Mouse (Mus musculus): Measurements from ENCODE around the gene Tars2. TPM values are rescaled to one million over a fixed set of nuclear protein-coding genes. Genes with fewer than 3 reads are reported as not detected.

The Tars2 gene
- polyA plus RNA-seq, 1 experiment from 2014 or later, result 58.4 TPM

DNA sequence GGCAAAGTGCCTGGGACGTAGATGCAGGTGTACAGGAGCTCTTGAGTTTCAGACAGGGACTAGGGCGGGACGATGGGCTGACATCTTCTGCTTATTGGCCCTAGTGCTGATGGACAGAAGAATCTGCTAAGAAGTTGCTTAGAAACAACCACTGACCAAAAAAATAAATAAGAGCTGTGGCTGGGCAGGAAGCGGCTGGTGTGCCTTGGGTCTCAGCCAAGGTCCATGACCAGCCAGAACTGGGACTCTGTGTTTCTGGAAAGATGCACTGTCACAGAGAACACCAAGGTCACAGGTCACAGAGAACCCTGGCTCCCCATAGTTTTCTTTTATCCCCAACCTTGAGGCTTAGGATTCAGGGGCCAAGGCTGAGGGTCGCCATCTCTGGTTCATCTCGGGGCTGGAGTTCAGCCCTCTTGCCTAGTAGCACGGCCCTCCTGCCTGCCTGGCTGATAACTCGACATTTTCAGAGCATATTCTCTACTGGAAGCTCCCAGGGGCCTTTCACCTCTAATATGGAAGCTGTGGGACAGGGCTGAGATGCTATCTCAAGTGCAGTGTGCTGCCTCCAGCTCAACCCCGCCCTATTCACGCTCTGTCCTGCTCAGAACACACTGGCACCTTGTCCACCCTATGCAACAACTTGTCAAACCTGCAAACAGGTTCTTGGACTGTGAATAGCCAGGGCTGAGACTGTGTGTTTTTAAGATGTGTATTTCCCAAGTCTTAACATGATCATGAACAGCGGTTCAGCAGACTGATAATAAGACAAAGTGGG lies 27.1 kb downstream of the Tars2 start:
- no peak overlapping the region for H3K9ac ChIP-seq
- ATAC-seq (replicated peaks; ENCODE audit: low FRiP score), result no peak

DNA sequence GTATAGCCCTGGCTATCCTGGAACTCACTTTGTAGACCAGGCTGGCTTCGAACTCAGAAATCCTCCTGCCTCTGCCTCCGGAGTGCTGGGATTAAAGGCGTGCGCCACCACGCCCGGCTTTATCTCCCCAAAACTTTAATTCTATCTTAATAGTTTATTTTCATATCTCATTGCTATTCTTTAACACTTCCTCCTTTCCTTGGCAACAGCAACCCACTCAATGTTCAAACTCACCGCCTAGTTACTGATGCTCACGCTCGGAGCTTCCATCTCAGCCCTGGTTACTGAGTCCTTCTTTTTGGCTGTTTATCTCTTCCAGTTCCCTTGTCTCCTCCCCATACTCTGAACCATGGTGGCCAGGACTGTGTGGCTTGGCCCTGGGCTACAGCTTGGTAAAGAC lies 27.7 kb downstream of the Tars2 start:
- H3K9me3 ChIP-seq (replicated peaks), result no peaks in the 10 kb centered on the region
- no peaks in the 10 kb centered on the region for H3K27me3 ChIP-seq
- no peak for ATAC-seq (replicated peaks; ENCODE audit: low FRiP score)
- H3K9ac ChIP-seq, result no peak overlapping the region
- WGBS, result 92% methylated on average over 9 of the region's 9 CpGs
- H3K4me1 ChIP-seq, result peaks cover 36% of the 10 kb centered on the region
- no peak overlapping the region for H3K27ac ChIP-seq
- no peak overlapping the region for H3K4me3 ChIP-seq (replicated peaks)
- H3K4me2 ChIP-seq, result no peak overlapping the region
- H3K36me3 ChIP-seq, result peaks cover 34% of the 10 kb centered on the region

More for the DNA sequence above, 27.1 kb downstream of the Tars2 start:
- H3K9me3 ChIP-seq (replicated peaks), result no peaks in the 10 kb centered on the region
- no peaks in the 10 kb centered on the region for H3K27me3 ChIP-seq
- H3K4me2 ChIP-seq, result no peak overlapping the region
- H3K36me3 ChIP-seq, result peaks cover 36% of the 10 kb centered on the region
- peaks cover 43% of the 10 kb centered on the region for H3K4me1 ChIP-seq
- 77% methylated on average over 11 of the region's 11 CpGs for WGBS
- no peak overlapping the region for H3K4me3 ChIP-seq (replicated peaks)
- H3K27ac ChIP-seq, result no peak overlapping the region

DNA sequence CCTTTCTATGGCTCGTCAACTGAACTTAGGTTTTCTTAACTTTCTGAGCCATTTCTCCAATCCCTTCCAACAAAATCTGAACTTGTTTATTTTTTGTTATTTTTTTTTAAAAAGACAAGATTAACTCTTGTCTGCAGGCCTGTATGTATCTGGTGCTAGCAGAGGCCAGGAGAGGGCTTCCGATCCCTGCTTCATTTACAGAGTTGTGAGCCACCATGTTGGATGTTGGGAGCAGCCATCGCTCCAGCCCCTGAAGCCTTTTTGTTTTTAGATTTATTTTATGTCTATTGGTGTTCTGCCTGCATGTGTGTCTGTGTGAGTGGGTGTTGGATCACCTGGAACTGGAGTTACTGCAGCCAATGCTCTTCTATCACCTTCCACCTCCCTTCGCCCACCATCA lies 28.2 kb downstream of the Tars2 start:
- no peak for ATAC-seq (replicated peaks; ENCODE audit: low FRiP score)
- Histone ChIP-seq H3K9ac (no peak overlapping the region), H3K4me1 (peaks cover 31% of the 10 kb centered on the region), H3K27ac (no peak overlapping the region), H3K27me3 (no peaks in the 10 kb centered on the region), H3K4me3 (replicated peaks) (no peak overlapping the region), H3K9me3 (replicated peaks) (no peaks in the 10 kb centered on the region), H3K36me3 (peaks cover 30% of the 10 kb centered on the region), H3K4me2 (no peak overlapping the region)
- 84% methylated on average over 4 of the region's 4 CpGs for WGBS

DNA sequence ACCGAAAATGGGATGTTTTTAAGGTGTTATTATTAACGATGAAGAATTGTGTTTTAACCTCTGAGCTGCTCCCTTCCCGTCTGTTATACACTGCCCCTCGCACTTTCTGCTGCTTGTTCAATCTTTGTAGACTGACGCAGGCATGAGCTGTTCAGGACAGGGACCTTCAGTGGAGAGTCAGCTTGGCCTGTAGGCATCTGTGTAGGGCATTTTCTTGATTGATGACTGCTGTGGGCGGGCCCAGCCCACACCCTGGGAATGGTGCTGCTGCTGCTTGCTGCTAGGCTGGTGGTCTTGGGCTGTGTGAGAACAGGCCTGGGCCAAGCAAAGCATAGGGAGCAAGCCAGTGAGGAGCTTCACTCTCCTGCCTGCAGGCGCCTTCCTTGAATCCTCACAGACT lies 29.6 kb downstream of the Tars2 start:
- H3K9me3 ChIP-seq (replicated peaks), result no peaks in the 10 kb centered on the region
- WGBS, result 76% methylated on average over 7 of the region's 7 CpGs
- no peaks in the 10 kb centered on the region for H3K27me3 ChIP-seq
- peak; percentile 49; the same call in 1 of the 2 replicates for ATAC-seq (replicated peaks; ENCODE audit: low FRiP score)
- no peak overlapping the region for H3K27ac ChIP-seq
- H3K4me2 ChIP-seq, result no peak overlapping the region
- H3K4me1 ChIP-seq, result peaks cover 18% of the 10 kb centered on the region
- no peak overlapping the region for H3K9ac ChIP-seq
- H3K4me3 ChIP-seq (replicated peaks), result no peak overlapping the region
- H3K36me3 ChIP-seq, result peaks cover 19% of the 10 kb centered on the region

DNA sequence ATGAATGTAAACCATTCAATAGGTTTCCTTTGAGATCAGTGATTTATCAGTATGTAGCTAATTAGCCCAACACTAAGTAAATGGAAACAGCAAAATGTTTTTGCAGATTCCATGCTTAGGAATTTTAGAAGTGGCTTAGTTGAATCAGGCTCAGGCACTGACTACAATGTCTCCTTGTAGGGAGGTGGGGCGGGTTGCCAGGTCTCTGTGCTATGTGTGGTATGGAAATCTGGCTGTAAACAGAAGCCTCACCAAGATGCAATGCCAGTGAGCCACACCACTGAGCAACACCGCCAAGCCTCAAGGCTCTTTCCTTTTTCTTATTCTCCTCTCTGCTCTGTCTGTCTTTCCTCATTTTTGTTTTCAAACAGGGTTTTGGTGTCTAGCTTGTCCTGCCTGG lies 31.1 kb downstream of the Tars2 start:
- Histone ChIP-seq H3K9ac (no peak overlapping the region), H3K4me3 (replicated peaks) (no peak overlapping the region), H3K4me1 (peaks cover 9% of the 10 kb centered on the region), H3K36me3 (peaks cover 5% of the 10 kb centered on the region; the same call in 1 of the 2 replicates), H3K27me3 (no peaks in the 10 kb centered on the region), H3K27ac (no peak overlapping the region), H3K4me2 (no peak overlapping the region), H3K9me3 (replicated peaks) (no peaks in the 10 kb centered on the region)
- 87% methylated on average over 2 of the region's 2 CpGs for WGBS
- no peak for ATAC-seq (replicated peaks; ENCODE audit: low FRiP score)

DNA sequence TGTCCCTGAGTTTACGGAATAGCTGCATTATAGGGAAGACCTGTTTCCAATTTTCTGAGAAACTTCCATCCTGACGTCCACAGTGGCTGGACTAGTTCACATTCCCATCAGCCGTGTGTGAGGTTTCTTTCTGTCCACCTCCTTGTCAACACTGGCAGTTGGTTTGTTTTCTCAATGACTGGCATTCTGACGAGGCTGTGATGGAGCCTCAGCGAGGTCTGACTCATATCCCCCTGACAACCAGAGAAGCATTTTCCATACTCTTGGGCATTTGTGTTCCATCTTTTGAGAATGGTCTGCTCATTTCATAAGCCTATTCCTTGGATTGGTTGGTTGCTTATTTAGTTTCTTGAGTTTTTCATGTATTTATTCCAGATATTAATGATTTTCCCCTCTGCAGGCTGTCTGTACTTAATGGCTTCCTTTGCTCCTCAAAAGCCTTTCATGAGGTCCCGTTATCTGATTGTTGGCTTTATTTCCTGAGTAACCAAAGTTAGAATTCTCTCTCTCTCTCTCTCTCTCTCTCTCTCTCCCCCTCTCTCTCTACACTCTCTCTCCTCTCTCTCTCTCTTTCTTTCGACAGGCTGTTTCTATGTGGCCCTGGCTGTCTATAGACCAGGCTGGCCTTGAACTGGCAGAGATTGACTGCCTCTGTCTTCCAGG lies 33.2 kb downstream of the Tars2 start:
- Histone ChIP-seq H3K27me3 (no peaks in the 10 kb centered on the region), H3K9ac (no peak overlapping the region), H3K4me1 (no peaks in the 10 kb centered on the region), H3K9me3 (replicated peaks) (no peaks in the 10 kb centered on the region), H3K36me3 (no peaks in the 10 kb centered on the region), H3K27ac (no peak overlapping the region), H3K4me3 (replicated peaks) (no peak overlapping the region), H3K4me2 (no peak overlapping the region)
- WGBS, result 64% methylated on average over 7 of the region's 7 CpGs
- no peak for ATAC-seq (replicated peaks; ENCODE audit: low FRiP score)

DNA sequence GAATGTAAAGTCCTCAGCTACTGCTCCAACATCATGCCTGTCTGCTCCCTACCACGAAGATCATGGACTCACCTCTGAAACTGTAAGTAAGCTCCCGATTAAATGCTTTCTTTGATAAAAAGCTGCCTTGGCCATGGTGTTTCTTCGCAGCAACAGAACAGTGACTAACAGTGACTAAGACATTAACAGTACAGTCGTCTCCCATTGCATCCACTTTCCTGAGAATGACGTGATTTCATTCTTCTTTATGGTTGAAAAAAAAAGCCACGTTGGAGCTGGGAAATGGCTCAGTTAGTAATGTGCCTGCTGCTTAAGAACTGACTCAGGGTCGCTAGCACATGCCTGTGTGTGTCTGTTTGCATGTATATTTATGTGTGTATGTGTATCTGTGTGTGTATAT lies 34.1 kb downstream of the Tars2 start:
- 86% methylated on average over 7 of the region's 7 CpGs for WGBS
- H3K9ac ChIP-seq, result no peak overlapping the region
- H3K27ac ChIP-seq, result no peak overlapping the region
- no peaks in the 10 kb centered on the region for H3K27me3 ChIP-seq
- ATAC-seq (replicated peaks; ENCODE audit: low FRiP score), result no peak
- no peak overlapping the region for H3K4me3 ChIP-seq (replicated peaks)
- no peaks in the 10 kb centered on the region for H3K9me3 ChIP-seq (replicated peaks)
- no peaks in the 10 kb centered on the region for H3K36me3 ChIP-seq
- H3K4me1 ChIP-seq, result no peaks in the 10 kb centered on the region
- no peak overlapping the region for H3K4me2 ChIP-seq

DNA sequence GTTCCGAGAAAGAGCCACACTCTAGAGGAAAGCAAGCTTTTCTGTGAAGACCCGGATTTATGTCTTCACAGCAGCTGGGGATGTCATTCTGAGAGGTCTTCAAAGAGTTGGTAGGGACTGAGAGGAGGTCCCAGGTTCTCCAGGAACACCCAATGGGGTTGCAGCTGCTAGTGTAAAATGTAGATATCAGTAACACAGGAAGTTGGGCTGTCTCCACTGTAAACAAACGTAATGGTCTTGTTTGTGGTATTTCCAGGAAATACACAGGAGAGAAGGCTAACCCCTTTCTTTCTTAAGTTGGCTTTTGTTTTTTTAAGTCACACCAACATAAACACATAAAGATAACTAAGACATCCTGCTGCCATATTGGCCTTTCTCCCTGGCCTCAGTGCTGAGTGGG lies 37.6 kb downstream of the Tars2 start:
- Histone ChIP-seq H3K4me2 (no peak overlapping the region), H3K9ac (no peak overlapping the region), H3K27me3 (no peaks in the 10 kb centered on the region), H3K4me1 (no peaks in the 10 kb centered on the region), H3K27ac (0 out of 2 replicates have a peak overlapping the region, but pooled peaks have one; percentile 9), H3K9me3 (replicated peaks) (no peaks in the 10 kb centered on the region), H3K4me3 (replicated peaks) (no peak overlapping the region), H3K36me3 (no peaks in the 10 kb centered on the region)
- ATAC-seq (replicated peaks; ENCODE audit: low FRiP score), result no peak
- WGBS, result 59% methylated on average over 3 of the region's 3 CpGs

DNA sequence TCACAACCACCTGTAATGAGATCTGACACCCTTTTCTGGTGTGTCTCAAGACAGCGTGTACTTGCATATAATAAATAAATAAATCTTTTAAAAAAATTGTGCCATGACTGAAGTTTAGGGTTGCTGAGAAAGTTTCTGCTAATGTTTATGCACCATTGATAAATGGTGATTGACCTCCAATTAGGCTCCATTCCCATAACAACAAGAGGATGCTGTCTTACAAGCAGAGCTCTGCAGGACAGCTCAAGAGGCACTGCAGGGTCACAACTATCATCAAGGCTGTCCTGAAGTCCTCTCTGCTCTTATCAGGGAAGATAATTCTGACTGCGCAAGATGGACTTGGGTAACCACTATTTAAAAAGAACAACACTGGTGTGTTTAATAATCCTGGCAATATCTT lies 41.9 kb downstream of the Tars2 start:
- Histone ChIP-seq H3K9ac (no peak overlapping the region), H3K9me3 (replicated peaks) (no peaks in the 10 kb centered on the region), H3K27ac (no peak overlapping the region), H3K4me2 (no peak overlapping the region), H3K4me1 (peaks cover 2% of the 10 kb centered on the region; the same call in 1 of the 2 replicates), H3K4me3 (replicated peaks) (no peak overlapping the region), H3K27me3 (no peaks in the 10 kb centered on the region), H3K36me3 (no peaks in the 10 kb centered on the region)
- 81% methylated on average over 2 of the region's 2 CpGs for WGBS
- ATAC-seq (replicated peaks; ENCODE audit: low FRiP score), result no peak

DNA sequence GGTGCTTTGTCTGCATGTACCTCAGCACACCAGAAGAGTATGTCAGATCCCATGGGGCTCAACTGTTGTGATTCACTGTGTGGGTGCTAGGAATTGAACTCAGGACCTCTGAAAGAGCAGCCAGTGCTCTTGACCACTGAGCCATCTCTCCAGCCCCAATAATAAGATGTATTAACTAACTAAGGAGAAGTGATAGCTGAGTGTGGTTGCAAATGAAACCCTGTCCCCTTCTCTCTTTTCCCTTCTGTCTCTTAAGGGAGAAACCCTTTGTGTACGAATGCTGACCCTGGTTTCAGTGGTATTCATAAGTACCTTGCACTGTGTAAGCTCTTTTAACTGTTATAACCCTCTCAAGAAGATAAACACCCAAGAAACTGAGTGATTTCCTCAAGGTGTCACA lies 43.9 kb downstream of the Tars2 start:
- Histone ChIP-seq H3K4me1 (peaks cover 2% of the 10 kb centered on the region; the same call in 1 of the 2 replicates), H3K4me3 (replicated peaks) (no peak overlapping the region), H3K27ac (no peak overlapping the region), H3K27me3 (no peaks in the 10 kb centered on the region), H3K36me3 (no peaks in the 10 kb centered on the region), H3K4me2 (no peak overlapping the region), H3K9ac (no peak overlapping the region), H3K9me3 (replicated peaks) (no peaks in the 10 kb centered on the region)
- whole genome bisulfite sequencing, result 85% methylated on average over 1 of the region's 1 CpGs
- ATAC-seq (replicated peaks; ENCODE audit: low FRiP score), result no peak

DNA sequence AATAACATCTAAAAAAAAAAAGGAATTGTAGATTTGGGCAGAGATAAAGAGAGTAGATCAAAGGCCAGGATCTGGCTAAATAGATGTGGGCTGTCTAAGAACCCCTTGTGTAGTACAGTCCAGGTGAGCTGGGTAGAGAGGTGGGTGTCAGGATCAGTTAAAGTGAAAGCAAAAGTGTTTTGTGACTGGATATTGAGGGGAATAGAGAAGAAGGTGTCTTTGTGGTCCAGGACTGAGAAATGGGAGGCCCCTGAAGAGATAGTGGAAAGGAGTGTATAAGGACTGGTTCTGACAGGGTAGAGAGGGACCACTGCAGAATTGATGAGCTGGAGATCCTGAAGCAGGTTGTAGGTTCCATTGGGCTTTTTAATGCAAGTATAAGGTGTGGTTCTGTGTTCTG lies 50.0 kb downstream of the Tars2 start:
- H3K36me3 ChIP-seq, result no peaks in the 10 kb centered on the region
- H3K4me2 ChIP-seq, result no peak overlapping the region
- no peak overlapping the region for H3K9ac ChIP-seq
- no peaks in the 10 kb centered on the region for H3K27me3 ChIP-seq
- H3K4me3 ChIP-seq (replicated peaks), result no peak overlapping the region
- no peak overlapping the region for H3K27ac ChIP-seq
- H3K4me1 ChIP-seq, result no peaks in the 10 kb centered on the region
- no peak for ATAC-seq (replicated peaks; ENCODE audit: low FRiP score)
- no peaks in the 10 kb centered on the region for H3K9me3 ChIP-seq (replicated peaks)

DNA sequence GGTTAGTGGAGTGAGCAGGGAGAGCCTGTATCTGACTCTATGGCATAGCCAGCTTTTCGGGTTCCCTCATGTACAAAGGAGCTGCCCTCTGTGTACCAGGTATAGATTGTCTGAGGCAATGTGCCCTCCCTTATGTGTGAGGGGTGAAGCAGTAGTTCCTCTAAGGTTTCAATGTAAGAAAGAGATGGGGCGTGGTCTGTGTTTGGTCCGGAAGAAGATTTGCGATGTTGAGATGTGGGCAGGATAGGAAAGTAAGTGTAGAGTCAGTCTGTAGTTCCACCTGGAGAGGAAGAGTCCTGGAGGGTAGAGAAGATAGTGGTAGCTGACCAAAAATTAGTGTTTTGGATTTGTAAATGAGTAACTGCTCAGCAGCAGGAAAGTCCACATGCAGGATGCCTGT lies 51.0 kb downstream of the Tars2 start:
- H3K27ac ChIP-seq, result no peak overlapping the region
- WGBS, result 85% methylated on average over 4 of the region's 4 CpGs
- H3K27me3 ChIP-seq, result no peaks in the 10 kb centered on the region
- no peaks in the 10 kb centered on the region for H3K36me3 ChIP-seq
- H3K4me3 ChIP-seq (replicated peaks), result no peak overlapping the region
- no peaks in the 10 kb centered on the region for H3K9me3 ChIP-seq (replicated peaks)
- ATAC-seq (replicated peaks; ENCODE audit: low FRiP score), result no peak
- no peaks in the 10 kb centered on the region for H3K4me1 ChIP-seq
- H3K9ac ChIP-seq, result no peak overlapping the region
- H3K4me2 ChIP-seq, result no peak overlapping the region

Data from kidney, embryonic 15.5 days (tissue).